Mouse (Mus musculus): ENCODE measurements at regions not wholly inside any gene's neighbourhood (a gene's known extent, or its start where the extent isn't known, plus 50 kb on each side); places are given as distances from the start of the nearest gene placed in this dataset.

- DNase-seq (ENCODE audit: low spot score): no peak
Observed at GRCm38 (mm10) chr11:48605223-48605824, 194.8 kb upstream of the Rack1 start.

GRCm38 (mm10) chr11:48601096-48601495 lies 199.0 kb upstream of the Rack1 start:
- DNase-seq (ENCODE audit: low spot score): no peak

- no peak for DNase-seq (ENCODE audit: low spot score)
Observed at GRCm38 (mm10) chr11:48599573-48600127, 200.5 kb upstream of the Rack1 start.

GRCm38 (mm10) chr11:48599033-48599432 lies 201.1 kb upstream of the Rack1 start:
- no peak for DNase-seq (ENCODE audit: low spot score)

- no peak for DNase-seq (ENCODE audit: low spot score)
Observed at GRCm38 (mm10) chr11:48594429-48594828, 205.7 kb upstream of the Rack1 start.

- DNase-seq (ENCODE audit: low spot score): peak; percentile 28
Observed at GRCm38 (mm10) chr11:48588833-48589649, 211.1 kb upstream of the Rack1 start.

GRCm38 (mm10) chr11:48568769-48569168 lies 231.4 kb upstream of the Rack1 start:
- no peak for DNase-seq (ENCODE audit: low spot score)

- DNase-seq (ENCODE audit: low spot score): no peak
Observed at GRCm38 (mm10) chr11:48567583-48568562, 232.3 kb upstream of the Rack1 start.

- no peak for DNase-seq (ENCODE audit: low spot score)
Observed at GRCm38 (mm10) chr11:48558053-48558452, 242.1 kb upstream of the Rack1 start.

- no peak for DNase-seq (ENCODE audit: low spot score)
Observed at GRCm38 (mm10) chr11:48552006-48552405, 248.1 kb upstream of the Rack1 start.

- DNase-seq (ENCODE audit: low spot score): peak; percentile 7
Observed at GRCm38 (mm10) chr11:48551201-48551600, 248.9 kb upstream of the Rack1 start.

GRCm38 (mm10) chr11:48526316-48526715 lies 273.8 kb upstream of the Rack1 start:
- no peak for DNase-seq (ENCODE audit: low spot score)

- DNase-seq (ENCODE audit: low spot score): no peak
Observed at GRCm38 (mm10) chr11:48525517-48525916, 274.6 kb upstream of the Rack1 start.

GRCm38 (mm10) chr11:48506886-48507285 lies 293.2 kb upstream of the Rack1 start:
- DNase-seq (ENCODE audit: low spot score): no peak

- DNase-seq (ENCODE audit: low spot score): no peak
Observed at GRCm38 (mm10) chr11:48502011-48502806, 297.9 kb upstream of the Rack1 start.

- no peak for DNase-seq (ENCODE audit: low spot score)
Observed at GRCm38 (mm10) chr11:48499057-48499456, 301.1 kb upstream of the Rack1 start.

GRCm38 (mm10) chr11:48488308-48488707 lies 311.8 kb upstream of the Rack1 start:
- no peak for DNase-seq (ENCODE audit: low spot score)

GRCm38 (mm10) chr11:48464036-48464435 lies 336.1 kb upstream of the Rack1 start:
- no peak for DNase-seq (ENCODE audit: low spot score)

GRCm38 (mm10) chr11:48449883-48450282 lies 350.2 kb upstream of the Rack1 start:
- DNase-seq (ENCODE audit: low spot score): no peak

- DNase-seq (ENCODE audit: low spot score): no peak
Observed at GRCm38 (mm10) chr11:48442534-48443254, 357.4 kb upstream of the Rack1 start.

GRCm38 (mm10) chr11:48436712-48437111 lies 363.4 kb upstream of the Rack1 start:
- no peak for DNase-seq (ENCODE audit: low spot score)

All from left cerebral cortex, adult 11 months (tissue).